Mouse (Mus musculus) embryonic facial prominence, embryonic 14.5 days (tissue): ENCODE data around the gene Wdr63. TPM values are rescaled to one million over a fixed set of nuclear protein-coding genes. Genes with fewer than 3 reads are reported as not detected.
A peak's percentile ranks its signal among the peaks of the same experiment; 100 is the strongest.

ENCODE experiments used
- ATAC-seq: fragments of 200-750 bp; cut with Nextera tagmentation; 2 replicates; pipeline ENCODE4 v1.8.0; 2017; ENCODE audit warnings: low read depth, moderate number of reproducible peaks, moderate TSS enrichment
- DNase-seq: peaks from one replicate; pipeline ENCODE4 v3.0.0-alpha.2; 2015; ENCODE audit warnings: low spot score
- H3K27ac ChIP-seq: fragments of 300-500 bp; sonication (generic); replicated peaks from 2 replicates; pipeline ENCODE4 v1.5.1; 2014; ENCODE audit warnings: low read depth, mild to moderate bottlenecking, low read length, moderate library complexity
- H3K27me3 ChIP-seq: fragments of 300-500 bp; sonication (generic); replicated peaks from 2 replicates; pipeline ENCODE4 v1.6.1; 2014; ENCODE audit warnings: low read length; ENCODE audit not compliant: control insufficient read depth, insufficient read depth
- H3K36me3 ChIP-seq: fragments of 300-500 bp; sonication (generic); 2 replicates; pipeline ENCODE4 v1.6.1; 2014; ENCODE audit warnings: low read length, mixed read lengths; ENCODE audit not compliant: control insufficient read depth, insufficient read depth
- H3K4me1 ChIP-seq: fragments of 300-500 bp; sonication (generic); 2 replicates; pipeline ENCODE4 v1.6.1; 2014; ENCODE audit warnings: antibody characterized with exemption, low read length; ENCODE audit not compliant: control insufficient read depth, insufficient read depth
- H3K4me2 ChIP-seq: fragments of 300-500 bp; sonication (generic); 2 replicates; pipeline ENCODE4 v1.6.1; 2014; ENCODE audit warnings: low read depth, mild to moderate bottlenecking, low read length, moderate library complexity, mixed read lengths
- H3K4me3 ChIP-seq: fragments of 300-500 bp; sonication (generic); 2 replicates; pipeline ENCODE4 v1.5.1; 2014; ENCODE audit warnings: low read depth, mild to moderate bottlenecking, low read length
- H3K9ac ChIP-seq: fragments of 300-500 bp; sonication (generic); 2 replicates; pipeline ENCODE4 v1.6.1; 2014; ENCODE audit warnings: low read depth, mild to moderate bottlenecking, low read length, moderate library complexity, mixed read lengths
- H3K9me3 ChIP-seq: fragments of 300-500 bp; sonication (generic); 2 replicates; pipeline ENCODE4 v1.6.1; 2016; ENCODE audit warnings: low read length; ENCODE audit not compliant: control insufficient read depth
- WGBS: fragments of 180-500 bp; shearing (Covaris S2); extraction: QIAGEN DNeasy Blood & Tissue Kit; methylation state at CpG from one replicate; pipeline ENCODE4 v1.1.7; 2014; 5-methylcytosine and 5-hydroxymethylcytosine counted together
- polyA plus RNA-seq: library from polyadenylated mRNA; unstranded; fragments of >200 nt; fragmentation: Nextera tagmentation; extraction: Ambion mirVana; gene quantifications from 2 replicates; pipeline ENCODE4 v1.2.1, GENCODE M21; 2014

The Wdr63 gene
- polyA plus RNA-seq, 1 experiment from 2014 or later = 2.3 TPM

GRCm38 (mm10) chr3:146117258-146117996 lies 9.5 kb upstream of the Wdr63 start, which contains the start of gene Mcoln3:
Gene Mcoln3, plus strand, starts transcription at chr3:146117450.
- H3K36me3 ChIP-seq = no peaks in the 10 kb centered on the region
- no peaks in the 10 kb centered on the region for H3K9me3 ChIP-seq
- peak; percentile 40 for DNase-seq
- no peak within 1 kb of the TSS for H3K27ac ChIP-seq
- peak within 1 kb of the TSS; percentile 27 for H3K4me3 ChIP-seq
- H3K27me3 ChIP-seq = peaks cover 20% of the 10 kb centered on the region
- 0 out of 2 replicates have a peak, but pooled peaks cover 2% of the 10 kb centered on the region for H3K4me1 ChIP-seq
- WGBS = 15% methylated on average over 34 of the region's 35 CpGs
- H3K4me2 ChIP-seq = peak within 1 kb of the TSS; percentile 51
- ATAC-seq = peak; percentile 66; the same call in 1 of the 2 replicates
- H3K9ac ChIP-seq = no peak within 1 kb of the TSS

- Histone ChIP-seq H3K27me3 (0 out of 2 replicates have a peak, but pooled peaks cover 4% of the 10 kb centered on the region), H3K9ac (no peak overlapping the region), H3K4me1 (0 out of 2 replicates have a peak, but pooled peaks cover 3% of the 10 kb centered on the region), H3K27ac (no peak overlapping the region), H3K4me2 (no peak overlapping the region), H3K9me3 (no peaks in the 10 kb centered on the region), H3K4me3 (no peak overlapping the region), H3K36me3 (no peaks in the 10 kb centered on the region)
- DNase-seq (peak; percentile 16), ATAC-seq (no peak)
- WGBS = 64% methylated on average over 6 of the region's 6 CpGs
Measured at GRCm38 (mm10) chr3:146110916-146111315, 3.0 kb upstream of the Wdr63 start.

GRCm38 (mm10) chr3:146110358-146110757 lies 2.4 kb upstream of the Wdr63 start:
- 0 out of 2 replicates have a peak, but pooled peaks cover 4% of the 10 kb centered on the region for H3K27me3 ChIP-seq
- no peak overlapping the region for H3K4me3 ChIP-seq
- H3K4me1 ChIP-seq = 0 out of 2 replicates have a peak, but pooled peaks cover 3% of the 10 kb centered on the region
- H3K9me3 ChIP-seq = no peaks in the 10 kb centered on the region
- no peaks in the 10 kb centered on the region for H3K36me3 ChIP-seq
- H3K4me2 ChIP-seq = no peak overlapping the region
- no peak overlapping the region for H3K27ac ChIP-seq
- DNase-seq = no peak
- no peak overlapping the region for H3K9ac ChIP-seq
- WGBS = 74% methylated on average over 2 of the region's 2 CpGs
- no peak for ATAC-seq

GRCm38 (mm10) chr3:146108945-146109344 lies 1.0 kb upstream of the Wdr63 start:
- Histone ChIP-seq H3K4me2 (no peak overlapping the region), H3K9ac (no peak overlapping the region), H3K9me3 (no peaks in the 10 kb centered on the region), H3K4me1 (0 out of 2 replicates have a peak, but pooled peaks cover 3% of the 10 kb centered on the region), H3K27me3 (0 out of 2 replicates have a peak, but pooled peaks cover 4% of the 10 kb centered on the region), H3K27ac (no peak overlapping the region), H3K4me3 (no peak overlapping the region), H3K36me3 (no peaks in the 10 kb centered on the region)
- 69% methylated on average over 2 of the region's 2 CpGs for WGBS
- DNase-seq (no peak), ATAC-seq (no peak)

GRCm38 (mm10) chr3:146107116-146107849 lies 647 bp downstream of the Wdr63 start:
- H3K4me3 ChIP-seq = peak overlapping the region; percentile 46
- H3K9ac ChIP-seq = peak overlapping the region; percentile 15
- H3K36me3 ChIP-seq = no peaks in the 10 kb centered on the region
- peak; percentile 69 for ATAC-seq
- 3% methylated on average over 18 of the region's 18 CpGs for WGBS
- H3K9me3 ChIP-seq = no peaks in the 10 kb centered on the region
- DNase-seq = peak; percentile 71
- H3K4me2 ChIP-seq = peak overlapping the region; percentile 89
- H3K27ac ChIP-seq = no peak overlapping the region
- no peaks in the 10 kb centered on the region for H3K27me3 ChIP-seq
- H3K4me1 ChIP-seq = 0 out of 2 replicates have a peak, but pooled peaks cover 3% of the 10 kb centered on the region

GRCm38 (mm10) chr3:146102049-146102448 lies 5.9 kb downstream of the Wdr63 start:
- no peaks in the 10 kb centered on the region for H3K36me3 ChIP-seq
- no peak overlapping the region for H3K9ac ChIP-seq
- H3K9me3 ChIP-seq = no peaks in the 10 kb centered on the region
- H3K27me3 ChIP-seq = no peaks in the 10 kb centered on the region
- H3K4me1 ChIP-seq = 0 out of 2 replicates have a peak, but pooled peaks cover 3% of the 10 kb centered on the region
- 57% methylated on average over 6 of the region's 6 CpGs for WGBS
- ATAC-seq (no peak), DNase-seq (no peak)
- H3K4me2 ChIP-seq = no peak overlapping the region
- no peak overlapping the region for H3K27ac ChIP-seq
- no peak overlapping the region for H3K4me3 ChIP-seq

- Histone ChIP-seq H3K4me3 (no peak overlapping the region), H3K27ac (no peak overlapping the region), H3K4me1 (no peaks in the 10 kb centered on the region), H3K27me3 (no peaks in the 10 kb centered on the region), H3K4me2 (no peak overlapping the region), H3K36me3 (no peaks in the 10 kb centered on the region), H3K9me3 (no peaks in the 10 kb centered on the region), H3K9ac (no peak overlapping the region)
- ATAC-seq = no peak
- DNase-seq = no peak
Measured at GRCm38 (mm10) chr3:146099925-146100324, 8.0 kb downstream of the Wdr63 start.

- WGBS = 77% methylated on average over 4 of the region's 4 CpGs
- Histone ChIP-seq H3K9me3 (no peaks in the 10 kb centered on the region), H3K4me3 (no peak overlapping the region), H3K4me1 (no peaks in the 10 kb centered on the region), H3K9ac (no peak overlapping the region), H3K36me3 (no peaks in the 10 kb centered on the region), H3K27me3 (no peaks in the 10 kb centered on the region), H3K4me2 (no peak overlapping the region), H3K27ac (no peak overlapping the region)
- no peak for DNase-seq
- ATAC-seq = no peak
Measured at GRCm38 (mm10) chr3:146097861-146098260, 10.1 kb downstream of the Wdr63 start.
